Mouse (Mus musculus) embryonic facial prominence, embryonic 11.5 days (tissue): ENCODE results near the gene Tbc1d23. TPM values are rescaled to one million over a fixed set of nuclear protein-coding genes. Genes with fewer than 3 reads are reported as not detected.

ENCODE experiments used
- ATAC-seq: fragments of 200-750 bp; cut with Nextera tagmentation; replicated peaks from 2 replicates; pipeline ENCODE4 v1.8.0; 2017; ENCODE audit warnings: low read depth; ENCODE audit not compliant: insufficient number of reproducible peaks, low FRiP score, low TSS enrichment
- DNase-seq: peaks from one replicate; pipeline ENCODE4 v3.0.0-alpha.2; 2015; ENCODE audit warnings: low spot score
- H3K27ac ChIP-seq: fragments of 300-500 bp; sonication (generic); replicated peaks from 2 replicates; pipeline ENCODE4 v1.5.1; 2014; ENCODE audit warnings: mild to moderate bottlenecking, low read depth, low read length, control low read depth
- H3K27me3 ChIP-seq: fragments of 300-500 bp; sonication (generic); 2 replicates; pipeline ENCODE4 v1.6.1; 2014; ENCODE audit warnings: mild to moderate bottlenecking, low read length, moderate library complexity, mixed read lengths; ENCODE audit not compliant: control insufficient read depth, insufficient read depth
- H3K36me3 ChIP-seq: fragments of 300-500 bp; sonication (generic); replicated peaks from 2 replicates; pipeline ENCODE4 v1.6.1; 2014; ENCODE audit warnings: low read depth, mild to moderate bottlenecking, low read length, moderate library complexity, mixed read lengths; ENCODE audit not compliant: control insufficient read depth, insufficient read depth
- H3K4me1 ChIP-seq: fragments of 300-500 bp; sonication (generic); 2 replicates; pipeline ENCODE4 v1.6.1; 2014; ENCODE audit warnings: low read length, mixed read lengths; ENCODE audit not compliant: control insufficient read depth, insufficient read depth
- H3K4me2 ChIP-seq: fragments of 300-500 bp; sonication (generic); 2 replicates; pipeline ENCODE4 v1.6.1; 2014; ENCODE audit warnings: low read depth, mild to moderate bottlenecking, control low read depth, low read length, moderate library complexity
- H3K4me3 ChIP-seq: fragments of 300-500 bp; sonication (generic); 2 replicates; pipeline ENCODE4 v1.5.1; 2014; ENCODE audit warnings: low read depth, low read length, control low read depth
- H3K9ac ChIP-seq: fragments of 300-500 bp; sonication (generic); replicated peaks from 2 replicates; pipeline ENCODE4 v1.6.1; 2014; ENCODE audit warnings: mild to moderate bottlenecking, control low read depth, low read length
- H3K9me3 ChIP-seq: fragments of 300-500 bp; sonication (generic); replicated peaks from 2 replicates; pipeline ENCODE4 v1.6.1; 2016; ENCODE audit warnings: mild to moderate bottlenecking, low read length, inconsistent platforms, mixed read lengths; ENCODE audit not compliant: control insufficient read depth
- WGBS: fragments of 180-500 bp; shearing (Covaris S2); extraction: QIAGEN DNeasy Blood & Tissue Kit; methylation state at CpG from one replicate; pipeline ENCODE4 v1.1.7; 2014; 5-methylcytosine and 5-hydroxymethylcytosine counted together
- polyA plus RNA-seq: library from polyadenylated mRNA; unstranded; fragments of >200 nt; fragmentation: Nextera tagmentation; extraction: Ambion mirVana; gene quantifications from 2 replicates; pipeline ENCODE4 v1.2.1, GENCODE M21; 2014

The Tbc1d23 gene
- polyA plus RNA-seq, 1 experiment from 2014 or later: 25.9 TPM

GRCm38 (mm10) chr16:57166611-57167513 lies 64.4 kb downstream of the Tbc1d23 start, which contains the start of gene Nit2:
TSS of gene Nit2 (minus strand) at chr16:57167341.
- ATAC-seq (peak; percentile 98), DNase-seq (peak; percentile 89)
- Histone ChIP-seq H3K9ac (peak within 1 kb of the TSS; percentile 85), H3K27me3 (no peaks in the 10 kb centered on the region), H3K36me3 (no peaks in the 10 kb centered on the region), H3K4me3 (peak within 1 kb of the TSS; percentile 76), H3K4me1 (no peaks in the 10 kb centered on the region), H3K9me3 (no peaks in the 10 kb centered on the region), H3K27ac (peak within 1 kb of the TSS; percentile 75), H3K4me2 (peak within 1 kb of the TSS; percentile 78)
- WGBS: under 1% methylated on average over 58 of the region's 58 CpGs

- no peaks in the 10 kb centered on the region for H3K9me3 ChIP-seq
- H3K36me3 ChIP-seq: no peaks in the 10 kb centered on the region
- no peak for DNase-seq
- no peaks in the 10 kb centered on the region for H3K27me3 ChIP-seq
- no peak overlapping the region for H3K4me2 ChIP-seq
- 86% methylated on average over 6 of the region's 6 CpGs for WGBS
- H3K9ac ChIP-seq: no peak overlapping the region
- no peak overlapping the region for H3K27ac ChIP-seq
- H3K4me3 ChIP-seq: no peak overlapping the region
- no peaks in the 10 kb centered on the region for H3K4me1 ChIP-seq
- ATAC-seq: no peak
Measured at GRCm38 (mm10) chr16:57166086-57166485, 65.2 kb downstream of the Tbc1d23 start.

- Histone ChIP-seq H3K4me2 (no peak overlapping the region), H3K4me3 (no peak overlapping the region), H3K27ac (no peak overlapping the region), H3K27me3 (no peaks in the 10 kb centered on the region), H3K9ac (no peak overlapping the region), H3K4me1 (no peaks in the 10 kb centered on the region), H3K36me3 (no peaks in the 10 kb centered on the region), H3K9me3 (no peaks in the 10 kb centered on the region)
- ATAC-seq: no peak
- 90% methylated on average over 5 of the region's 5 CpGs for WGBS
- DNase-seq: no peak
Measured at GRCm38 (mm10) chr16:57165157-57165556, 66.1 kb downstream of the Tbc1d23 start.

- Histone ChIP-seq H3K4me3 (no peak overlapping the region), H3K36me3 (no peaks in the 10 kb centered on the region), H3K9ac (no peak overlapping the region), H3K9me3 (no peaks in the 10 kb centered on the region), H3K27ac (no peak overlapping the region), H3K4me1 (no peaks in the 10 kb centered on the region), H3K4me2 (no peak overlapping the region), H3K27me3 (no peaks in the 10 kb centered on the region)
- WGBS: 83% methylated on average over 1 of the region's 1 CpGs
- no peak for ATAC-seq
- DNase-seq: no peak
Measured at GRCm38 (mm10) chr16:57163694-57164093, 67.6 kb downstream of the Tbc1d23 start.

- ATAC-seq (no peak), DNase-seq (no peak)
- no peaks in the 10 kb centered on the region for H3K9me3 ChIP-seq
- H3K4me2 ChIP-seq: no peak overlapping the region
- no peak overlapping the region for H3K27ac ChIP-seq
- H3K4me3 ChIP-seq: no peak overlapping the region
- no peaks in the 10 kb centered on the region for H3K36me3 ChIP-seq
- no peak overlapping the region for H3K9ac ChIP-seq
- no peaks in the 10 kb centered on the region for H3K4me1 ChIP-seq
- 89% methylated on average over 5 of the region's 5 CpGs for WGBS
- H3K27me3 ChIP-seq: no peaks in the 10 kb centered on the region
Measured at GRCm38 (mm10) chr16:57162841-57163240, 68.5 kb downstream of the Tbc1d23 start.

GRCm38 (mm10) chr16:57159835-57160234 lies 71.5 kb downstream of the Tbc1d23 start:
- Histone ChIP-seq H3K27me3 (no peaks in the 10 kb centered on the region), H3K4me1 (no peaks in the 10 kb centered on the region), H3K9me3 (no peaks in the 10 kb centered on the region), H3K4me3 (no peak overlapping the region), H3K36me3 (peaks cover 3% of the 10 kb centered on the region; the same call in 1 of the 2 replicates), H3K4me2 (no peak overlapping the region), H3K27ac (no peak overlapping the region), H3K9ac (no peak overlapping the region; the same call in 1 of the 2 replicates)
- 71% methylated on average over 7 of the region's 7 CpGs for WGBS
- ATAC-seq: no peak
- DNase-seq: no peak

- ATAC-seq (no peak), DNase-seq (no peak)
- H3K9me3 ChIP-seq: no peaks in the 10 kb centered on the region
- no peaks in the 10 kb centered on the region for H3K4me1 ChIP-seq
- H3K9ac ChIP-seq: no peak overlapping the region
- H3K4me3 ChIP-seq: no peak overlapping the region
- H3K36me3 ChIP-seq: peaks cover 3% of the 10 kb centered on the region; the same call in 1 of the 2 replicates
- no peak overlapping the region for H3K27ac ChIP-seq
- H3K4me2 ChIP-seq: no peak overlapping the region
- no peaks in the 10 kb centered on the region for H3K27me3 ChIP-seq
- WGBS: 69% methylated on average over 4 of the region's 4 CpGs
Measured at GRCm38 (mm10) chr16:57157728-57158127, 73.6 kb downstream of the Tbc1d23 start.

GRCm38 (mm10) chr16:57157076-57157475 lies 74.2 kb downstream of the Tbc1d23 start:
- H3K4me3 ChIP-seq: no peak overlapping the region
- DNase-seq (no peak), ATAC-seq (no peak)
- H3K36me3 ChIP-seq: peaks cover 3% of the 10 kb centered on the region; the same call in 1 of the 2 replicates
- H3K9ac ChIP-seq: no peak overlapping the region
- H3K27ac ChIP-seq: no peak overlapping the region
- no peak overlapping the region for H3K4me2 ChIP-seq
- WGBS: 89% methylated on average over 4 of the region's 4 CpGs
- no peaks in the 10 kb centered on the region for H3K4me1 ChIP-seq
- no peaks in the 10 kb centered on the region for H3K27me3 ChIP-seq
- H3K9me3 ChIP-seq: no peaks in the 10 kb centered on the region
